Mouse (Mus musculus): ENCODE data around the gene Uxs1. TPM values are rescaled to one million over a fixed set of nuclear protein-coding genes. Genes with fewer than 3 reads are reported as not detected.

The Uxs1 gene
- polyA plus RNA-seq, 1 experiment from 2014 or later, result 20.2 TPM

DNA sequence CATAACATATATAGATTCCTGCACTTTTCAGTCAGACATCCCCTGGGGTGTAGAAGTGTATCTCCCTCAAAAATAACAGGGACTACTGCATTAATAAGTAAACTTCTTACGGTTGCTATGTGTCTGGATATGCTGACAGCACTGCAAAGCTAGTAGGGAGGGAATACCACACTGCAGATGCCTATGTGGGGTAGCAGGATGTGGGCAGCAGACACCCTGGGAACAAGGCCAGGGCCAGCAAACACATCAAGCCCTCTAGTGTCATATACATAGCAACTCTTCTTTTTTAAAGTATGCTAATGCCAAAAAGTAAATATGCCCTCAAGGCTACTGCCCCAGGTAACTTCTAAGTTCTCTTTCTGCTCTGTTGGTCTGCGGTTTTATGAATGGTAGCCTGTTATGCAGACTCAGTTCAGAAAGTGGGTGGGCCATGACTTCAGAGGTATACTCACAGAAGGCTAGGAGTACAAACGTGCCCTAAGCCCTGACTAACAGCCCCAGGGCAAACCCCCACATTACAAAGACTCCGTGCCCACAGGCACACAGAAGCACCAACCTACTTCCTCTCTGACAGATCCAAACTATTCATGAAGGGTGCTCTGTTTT is 59.1 kb downstream of the Uxs1 start:
- no peak for ATAC-seq (ENCODE audit: insufficient read depth, low FRiP score)
- Histone ChIP-seq H3K27me3 (ENCODE audit: control insufficient read depth, insufficient read depth, low read length) (no peaks in the 10 kb centered on the region), H3K4me2 (ENCODE audit: low read depth, low read length) (no peak overlapping the region), H3K9me3 (replicated peaks; ENCODE audit: control insufficient read depth, low read length) (no peaks in the 10 kb centered on the region), H3K9ac (ENCODE audit: low read length) (no peak overlapping the region), H3K27ac (ENCODE audit: low read length) (no peak overlapping the region), H3K4me3 (replicated peaks; ENCODE audit: low read length) (no peak overlapping the region), H3K4me1 (ENCODE audit: control insufficient read depth, insufficient read depth, low read length) (no peaks in the 10 kb centered on the region), H3K36me3 (ENCODE audit: control insufficient read depth, insufficient read depth, low read length) (no peaks in the 10 kb centered on the region)
- WGBS, result 68% methylated on average over 4 of the region's 4 CpGs

DNA sequence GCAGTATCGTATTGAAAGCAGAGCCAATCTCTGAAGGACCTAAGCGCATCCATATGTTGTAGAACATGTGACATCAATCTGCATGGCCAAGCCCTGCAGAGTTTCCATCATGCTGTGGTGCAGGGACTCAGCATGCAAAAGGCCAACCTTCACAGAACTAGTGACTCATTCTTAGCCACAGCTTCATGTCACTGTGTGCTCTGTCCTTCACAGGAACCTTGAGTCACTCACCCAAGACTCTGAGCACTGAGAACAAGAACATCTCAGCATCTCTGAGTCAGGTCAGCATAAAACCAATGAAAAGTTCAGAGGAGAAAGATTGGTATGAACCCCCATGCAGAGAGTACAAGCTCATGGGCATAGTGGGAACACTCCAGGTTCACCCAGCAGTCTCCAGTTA is 61.3 kb downstream of the Uxs1 start:
- Histone ChIP-seq H3K27me3 (ENCODE audit: control insufficient read depth, insufficient read depth, low read length) (no peaks in the 10 kb centered on the region), H3K4me2 (ENCODE audit: low read depth, low read length) (no peak overlapping the region), H3K27ac (ENCODE audit: low read length) (no peak overlapping the region), H3K36me3 (ENCODE audit: control insufficient read depth, insufficient read depth, low read length) (no peaks in the 10 kb centered on the region), H3K4me3 (replicated peaks; ENCODE audit: low read length) (no peak overlapping the region), H3K9ac (ENCODE audit: low read length) (no peak overlapping the region), H3K4me1 (ENCODE audit: control insufficient read depth, insufficient read depth, low read length) (no peaks in the 10 kb centered on the region), H3K9me3 (replicated peaks; ENCODE audit: control insufficient read depth, low read length) (no peaks in the 10 kb centered on the region)
- WGBS, result 98% methylated on average over 2 of the region's 2 CpGs
- ATAC-seq (ENCODE audit: insufficient read depth, low FRiP score), result no peak

DNA sequence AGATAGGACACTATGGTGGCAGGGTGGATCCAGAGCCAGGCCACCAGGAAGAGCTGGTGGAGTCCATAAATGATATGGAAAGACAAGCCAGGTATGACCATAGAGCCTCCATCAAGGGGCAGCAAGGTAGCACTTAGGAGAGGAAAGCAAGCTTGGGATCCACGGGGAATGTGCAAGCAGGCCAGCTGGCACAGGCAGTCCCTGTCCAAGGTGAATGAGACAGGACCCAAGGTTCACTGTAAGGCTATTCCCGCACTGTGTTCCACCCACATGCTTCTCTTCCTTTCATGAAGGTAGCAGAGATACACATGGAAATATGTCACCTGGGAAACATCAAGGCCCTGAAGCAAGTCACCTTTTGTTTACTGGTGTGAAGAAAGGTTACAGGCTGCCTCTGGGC is 63.1 kb downstream of the Uxs1 start:
- WGBS, result 93% methylated on average over 2 of the region's 2 CpGs
- Histone ChIP-seq H3K4me3 (replicated peaks; ENCODE audit: low read length) (no peak overlapping the region), H3K27me3 (ENCODE audit: control insufficient read depth, insufficient read depth, low read length) (no peaks in the 10 kb centered on the region), H3K27ac (ENCODE audit: low read length) (no peak overlapping the region), H3K9ac (ENCODE audit: low read length) (no peak overlapping the region), H3K4me1 (ENCODE audit: control insufficient read depth, insufficient read depth, low read length) (no peaks in the 10 kb centered on the region), H3K4me2 (ENCODE audit: low read depth, low read length) (no peak overlapping the region), H3K36me3 (ENCODE audit: control insufficient read depth, insufficient read depth, low read length) (no peaks in the 10 kb centered on the region), H3K9me3 (replicated peaks; ENCODE audit: control insufficient read depth, low read length) (no peaks in the 10 kb centered on the region)
- ATAC-seq (ENCODE audit: insufficient read depth, low FRiP score), result no peak

DNA sequence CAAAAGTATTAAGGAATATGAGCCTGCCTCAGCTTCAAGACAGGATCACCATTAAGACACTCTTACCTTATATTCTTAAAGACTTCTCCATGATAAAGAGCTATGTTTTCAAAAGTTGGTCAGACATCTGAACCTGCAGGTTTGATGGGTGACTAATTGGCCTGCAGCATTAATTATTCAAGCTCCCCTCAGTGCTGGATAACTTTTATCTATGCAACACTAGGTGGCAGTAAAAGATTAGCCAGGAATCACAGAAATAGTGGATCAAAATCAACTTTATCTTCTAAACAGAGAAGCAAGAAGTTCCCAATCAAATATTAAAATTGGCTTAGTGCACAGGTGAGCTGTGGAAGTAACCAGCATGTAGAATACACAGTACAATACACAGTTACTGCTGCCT is 67.5 kb downstream of the Uxs1 start:
- no peak overlapping the region for H3K9ac ChIP-seq (ENCODE audit: low read length)
- H3K36me3 ChIP-seq (ENCODE audit: control insufficient read depth, insufficient read depth, low read length), result no peaks in the 10 kb centered on the region
- H3K9me3 ChIP-seq (replicated peaks; ENCODE audit: control insufficient read depth, low read length), result no peaks in the 10 kb centered on the region
- ATAC-seq (ENCODE audit: insufficient read depth, low FRiP score), result no peak
- H3K4me1 ChIP-seq (ENCODE audit: control insufficient read depth, insufficient read depth, low read length), result no peaks in the 10 kb centered on the region
- H3K4me2 ChIP-seq (ENCODE audit: low read depth, low read length), result no peak overlapping the region
- H3K27me3 ChIP-seq (ENCODE audit: control insufficient read depth, insufficient read depth, low read length), result no peaks in the 10 kb centered on the region
- no peak overlapping the region for H3K27ac ChIP-seq (ENCODE audit: low read length)
- H3K4me3 ChIP-seq (replicated peaks; ENCODE audit: low read length), result no peak overlapping the region

DNA sequence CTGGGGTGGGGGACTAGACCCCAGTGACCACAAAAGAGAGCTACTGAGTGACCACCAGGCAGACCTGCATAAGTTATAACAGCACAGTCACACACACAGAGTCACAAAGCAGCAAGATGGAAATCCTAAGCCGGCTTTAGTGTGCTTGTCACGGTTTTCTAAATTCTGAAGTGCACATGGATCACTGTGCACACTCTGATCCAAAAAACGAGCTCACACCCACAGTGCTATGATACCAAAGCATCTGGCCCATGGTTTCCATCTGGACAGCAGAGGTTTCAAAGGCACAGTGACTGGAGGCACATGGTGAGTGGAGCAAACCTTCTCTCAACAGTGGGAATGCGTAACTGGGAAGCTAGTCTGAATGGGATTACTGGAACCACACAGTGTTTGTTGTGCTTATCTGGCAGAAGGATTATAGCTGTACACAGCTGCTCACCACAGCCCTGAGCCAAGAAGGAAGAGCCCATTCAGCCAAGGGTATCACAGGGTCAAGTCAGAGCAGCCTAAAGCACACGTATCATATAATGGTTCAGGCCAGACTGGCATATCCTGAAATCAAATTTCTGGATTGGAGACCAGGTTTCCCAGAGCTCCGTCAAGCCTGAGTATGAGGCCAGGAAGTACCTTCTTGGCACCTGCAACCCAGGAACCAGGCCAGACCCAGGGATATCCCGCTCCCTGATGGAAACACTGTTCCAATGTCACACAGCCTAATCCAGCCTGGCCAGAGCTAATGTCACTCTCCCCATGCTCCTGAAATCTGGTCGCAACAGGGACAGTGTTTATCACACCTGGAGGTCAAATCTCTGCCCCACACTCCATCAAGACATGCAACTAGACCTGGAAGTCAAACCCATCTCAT is 72.9 kb downstream of the Uxs1 start:
- Histone ChIP-seq H3K4me1 (ENCODE audit: control insufficient read depth, insufficient read depth, low read length) (no peaks in the 10 kb centered on the region), H3K27me3 (ENCODE audit: control insufficient read depth, insufficient read depth, low read length) (no peaks in the 10 kb centered on the region), H3K4me3 (replicated peaks; ENCODE audit: low read length) (no peak overlapping the region), H3K36me3 (ENCODE audit: control insufficient read depth, insufficient read depth, low read length) (no peaks in the 10 kb centered on the region), H3K9me3 (replicated peaks; ENCODE audit: control insufficient read depth, low read length) (no peaks in the 10 kb centered on the region), H3K4me2 (ENCODE audit: low read depth, low read length) (no peak overlapping the region), H3K9ac (ENCODE audit: low read length) (no peak overlapping the region), H3K27ac (ENCODE audit: low read length) (no peak overlapping the region)
- no peak for ATAC-seq (ENCODE audit: insufficient read depth, low FRiP score)
- WGBS, result 84% methylated on average over 8 of the region's 8 CpGs

DNA sequence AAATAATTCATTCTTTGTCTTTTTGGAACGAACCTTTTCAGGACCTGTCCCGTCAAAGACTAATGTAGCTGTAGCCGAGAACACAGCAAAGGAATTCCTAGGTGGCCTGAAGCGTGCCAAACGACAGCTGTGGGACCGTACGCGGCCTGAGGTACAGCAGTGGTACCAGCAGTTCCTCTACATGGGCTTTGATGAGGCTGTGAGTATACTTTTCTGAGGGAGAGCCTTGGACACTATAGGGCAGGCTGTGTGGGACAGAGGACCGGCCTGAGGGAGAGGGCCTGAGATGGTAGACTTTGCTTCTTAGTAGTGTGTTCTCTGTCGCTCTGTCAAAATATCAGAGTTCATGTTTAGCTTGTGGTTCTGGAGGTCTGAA is 89.1 kb downstream of the Uxs1 start:
- Histone ChIP-seq H3K36me3 (ENCODE audit: control insufficient read depth, insufficient read depth, low read length) (no peaks in the 10 kb centered on the region), H3K9ac (ENCODE audit: low read length) (no peak overlapping the region), H3K27me3 (ENCODE audit: control insufficient read depth, insufficient read depth, low read length) (no peaks in the 10 kb centered on the region), H3K4me1 (ENCODE audit: control insufficient read depth, insufficient read depth, low read length) (no peaks in the 10 kb centered on the region), H3K27ac (ENCODE audit: low read length) (no peak overlapping the region), H3K9me3 (replicated peaks; ENCODE audit: control insufficient read depth, low read length) (peaks cover 4% of the 10 kb centered on the region; the same call in 1 of the 2 replicates), H3K4me3 (replicated peaks; ENCODE audit: low read length) (no peak overlapping the region), H3K4me2 (ENCODE audit: low read depth, low read length) (no peak overlapping the region)
- no peak for ATAC-seq (ENCODE audit: insufficient read depth, low FRiP score)
- 83% methylated on average over 10 of the region's 10 CpGs for WGBS

DNA sequence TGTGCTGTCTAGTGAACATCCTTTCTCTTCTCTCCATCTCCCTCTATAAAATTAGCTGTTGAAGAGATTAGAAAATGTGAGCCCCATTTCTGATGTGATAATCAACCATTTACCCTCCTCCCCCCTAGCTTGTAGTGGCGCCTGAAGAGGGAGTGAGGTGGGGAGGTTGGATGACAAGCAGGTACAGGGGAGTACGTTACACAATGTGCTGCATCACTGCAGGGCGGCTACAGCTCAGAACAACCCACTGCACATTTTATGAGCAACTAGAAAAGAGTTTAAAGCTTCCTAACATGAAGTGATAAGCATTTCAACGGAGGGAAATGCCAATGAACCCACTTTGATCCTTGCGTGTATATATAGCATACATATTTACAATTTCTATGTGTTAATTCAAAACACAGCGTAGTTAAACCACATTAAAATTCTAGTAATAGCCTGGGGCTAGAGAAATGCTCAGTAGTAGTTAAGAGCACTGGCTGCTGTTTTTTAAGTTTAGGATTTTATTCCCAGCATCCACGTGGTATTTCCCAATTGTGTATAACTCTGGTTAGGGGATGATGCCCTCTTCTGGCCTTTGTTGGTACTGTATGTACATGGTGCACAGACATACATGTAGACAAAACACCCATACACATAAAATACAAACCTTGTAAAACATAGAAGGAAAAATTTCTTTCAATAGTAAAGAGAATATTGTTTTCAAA is 89.6 kb downstream of the Uxs1 start:
- Histone ChIP-seq H3K36me3 (ENCODE audit: control insufficient read depth, insufficient read depth, low read length) (no peaks in the 10 kb centered on the region), H3K9me3 (replicated peaks; ENCODE audit: control insufficient read depth, low read length) (peaks cover 4% of the 10 kb centered on the region; the same call in 1 of the 2 replicates), H3K4me1 (ENCODE audit: control insufficient read depth, insufficient read depth, low read length) (no peaks in the 10 kb centered on the region), H3K9ac (ENCODE audit: low read length) (no peak overlapping the region), H3K4me3 (replicated peaks; ENCODE audit: low read length) (no peak overlapping the region), H3K4me2 (ENCODE audit: low read depth, low read length) (no peak overlapping the region), H3K27ac (ENCODE audit: low read length) (no peak overlapping the region), H3K27me3 (ENCODE audit: control insufficient read depth, insufficient read depth, low read length) (no peaks in the 10 kb centered on the region)
- WGBS, result 70% methylated on average over 7 of the region's 7 CpGs
- no peak for ATAC-seq (ENCODE audit: insufficient read depth, low FRiP score)

DNA sequence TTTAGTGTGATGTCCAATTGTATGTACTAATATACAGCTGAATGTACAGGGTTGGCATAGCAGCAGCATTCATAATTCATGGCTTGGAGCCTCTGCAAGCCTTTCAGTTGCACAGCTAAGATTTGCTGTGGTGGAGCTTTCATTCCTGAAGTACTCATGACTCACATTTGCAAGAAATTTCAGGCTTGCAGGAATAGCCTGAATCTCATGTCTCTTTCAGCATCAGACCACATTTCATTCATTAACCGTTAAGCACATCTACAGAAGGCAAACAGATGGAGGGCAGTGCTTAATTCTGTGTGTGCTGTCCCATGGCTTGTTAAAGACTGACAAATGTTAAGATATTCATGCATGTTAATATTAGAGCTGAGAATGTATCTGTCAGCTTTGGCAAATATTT is 94.9 kb downstream of the Uxs1 start:
- H3K36me3 ChIP-seq (ENCODE audit: control insufficient read depth, insufficient read depth, low read length), result no peaks in the 10 kb centered on the region
- ATAC-seq (ENCODE audit: insufficient read depth, low FRiP score), result no peak
- WGBS, result 65% methylated on average over 1 of the region's 1 CpGs

DNA sequence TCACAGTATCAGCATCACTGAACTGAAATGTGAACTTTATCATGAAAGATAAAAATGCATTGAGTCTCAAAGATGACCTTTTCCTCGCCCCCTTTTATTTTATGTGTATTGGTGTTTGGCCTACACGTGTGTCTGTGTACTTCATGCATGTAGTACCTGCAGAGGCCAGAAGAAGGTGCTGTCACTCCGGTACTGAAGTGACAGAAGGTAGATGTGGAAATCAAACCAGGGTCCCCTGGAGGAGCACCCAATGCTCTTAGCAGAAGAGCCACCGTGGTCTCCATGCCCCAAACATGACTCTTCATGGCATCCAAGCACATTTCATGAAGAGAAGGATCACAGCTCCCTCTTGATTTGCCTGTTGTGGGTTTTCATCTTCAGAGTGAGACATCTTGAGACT is 95.5 kb downstream of the Uxs1 start:
- 85% methylated on average over 4 of the region's 4 CpGs for WGBS
- H3K4me2 ChIP-seq (ENCODE audit: low read depth, low read length), result no peak overlapping the region
- no peaks in the 10 kb centered on the region for H3K27me3 ChIP-seq (ENCODE audit: control insufficient read depth, insufficient read depth, low read length)
- H3K4me3 ChIP-seq (replicated peaks; ENCODE audit: low read length), result no peak overlapping the region
- H3K36me3 ChIP-seq (ENCODE audit: control insufficient read depth, insufficient read depth, low read length), result no peaks in the 10 kb centered on the region
- no peak overlapping the region for H3K27ac ChIP-seq (ENCODE audit: low read length)
- no peak for ATAC-seq (ENCODE audit: insufficient read depth, low FRiP score)
- no peaks in the 10 kb centered on the region for H3K4me1 ChIP-seq (ENCODE audit: control insufficient read depth, insufficient read depth, low read length)
- H3K9me3 ChIP-seq (replicated peaks; ENCODE audit: control insufficient read depth, low read length), result peaks cover 4% of the 10 kb centered on the region; the same call in 1 of the 2 replicates
- no peak overlapping the region for H3K9ac ChIP-seq (ENCODE audit: low read length)

More for the DNA sequence above, 94.9 kb downstream of the Uxs1 start:
- Histone ChIP-seq H3K9me3 (replicated peaks; ENCODE audit: control insufficient read depth, low read length) (peaks cover 4% of the 10 kb centered on the region; the same call in 1 of the 2 replicates), H3K4me1 (ENCODE audit: control insufficient read depth, insufficient read depth, low read length) (no peaks in the 10 kb centered on the region), H3K4me2 (ENCODE audit: low read depth, low read length) (no peak overlapping the region), H3K27me3 (ENCODE audit: control insufficient read depth, insufficient read depth, low read length) (no peaks in the 10 kb centered on the region), H3K27ac (ENCODE audit: low read length) (no peak overlapping the region), H3K4me3 (replicated peaks; ENCODE audit: low read length) (no peak overlapping the region), H3K9ac (ENCODE audit: low read length) (no peak overlapping the region)
